Mouse (Mus musculus): ENCODE results near the gene Rab27a. TPM values are rescaled to one million over a fixed set of nuclear protein-coding genes. Genes with fewer than 3 reads are reported as not detected.

The Rab27a gene
- total RNA-seq, 2 experiments from 2014 or later: 7.5 to 8.9 TPM

DNA sequence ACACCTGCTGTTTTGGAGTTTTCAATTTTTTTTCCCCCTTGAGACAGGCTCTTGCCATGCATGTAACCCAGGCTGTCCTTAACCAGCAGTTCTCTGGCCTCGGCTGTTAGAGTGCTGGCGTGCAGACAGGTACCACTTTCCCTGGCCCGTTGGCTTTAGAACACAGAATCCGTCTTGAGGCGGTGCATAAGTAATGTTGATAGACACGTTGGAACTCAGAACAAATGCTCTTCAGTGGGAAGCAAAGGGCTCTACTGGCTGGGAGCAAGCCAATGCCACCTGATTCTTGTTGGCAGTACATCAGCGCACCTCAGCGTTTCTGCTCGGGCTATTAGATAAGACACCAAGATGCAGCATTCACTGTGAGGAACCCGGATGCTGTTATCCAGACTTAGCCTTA is 24.8 kb upstream of the Rab27a start:
- no peak for DNase-seq (ENCODE audit: extremely low spot score in 1 of 2, low spot score in 2 of 2)
- intact Hi-C loops (cut with DNase I): no loop called here
- Histone ChIP-seq H3K27ac (no peak overlapping the region), H3K4me3 (no peak overlapping the region)
- TF ChIP-seq CTCF (IDR thresholded peaks at IDR 0.05): no peak

DNA sequence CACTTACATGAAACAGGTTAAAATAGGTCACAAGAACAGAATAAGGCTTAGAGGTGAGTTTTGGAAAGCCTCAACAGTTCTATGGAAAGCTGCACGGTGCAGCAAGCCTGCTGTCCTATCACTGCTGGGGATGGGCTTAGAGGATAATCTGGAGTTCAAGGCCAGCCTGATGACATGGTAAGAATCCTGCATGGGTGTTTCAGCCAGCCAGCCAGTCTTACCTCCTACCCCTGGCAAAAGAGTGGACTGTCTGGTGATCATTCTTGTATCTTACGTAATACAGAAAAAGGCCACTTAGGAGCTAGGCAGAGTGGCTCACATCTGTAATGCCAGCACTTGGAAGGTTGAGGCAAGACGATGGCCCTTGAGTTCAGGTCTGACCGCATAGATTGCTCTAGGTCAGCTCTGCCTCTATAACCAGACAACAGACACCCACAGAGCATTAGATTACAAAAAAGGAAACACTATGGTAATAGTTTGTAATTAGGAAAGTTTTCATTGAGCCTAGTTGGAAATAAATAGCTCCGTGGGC is 24.0 kb upstream of the Rab27a start:
- no peak for TF ChIP-seq CTCF (IDR thresholded peaks at IDR 0.05)
- H3K4me3 ChIP-seq: no peak overlapping the region
- intact Hi-C loops (cut with DNase I): no loop called here
- no peak overlapping the region for H3K27ac ChIP-seq
- DNase-seq (ENCODE audit: extremely low spot score in 1 of 2, low spot score in 2 of 2): no peak

DNA sequence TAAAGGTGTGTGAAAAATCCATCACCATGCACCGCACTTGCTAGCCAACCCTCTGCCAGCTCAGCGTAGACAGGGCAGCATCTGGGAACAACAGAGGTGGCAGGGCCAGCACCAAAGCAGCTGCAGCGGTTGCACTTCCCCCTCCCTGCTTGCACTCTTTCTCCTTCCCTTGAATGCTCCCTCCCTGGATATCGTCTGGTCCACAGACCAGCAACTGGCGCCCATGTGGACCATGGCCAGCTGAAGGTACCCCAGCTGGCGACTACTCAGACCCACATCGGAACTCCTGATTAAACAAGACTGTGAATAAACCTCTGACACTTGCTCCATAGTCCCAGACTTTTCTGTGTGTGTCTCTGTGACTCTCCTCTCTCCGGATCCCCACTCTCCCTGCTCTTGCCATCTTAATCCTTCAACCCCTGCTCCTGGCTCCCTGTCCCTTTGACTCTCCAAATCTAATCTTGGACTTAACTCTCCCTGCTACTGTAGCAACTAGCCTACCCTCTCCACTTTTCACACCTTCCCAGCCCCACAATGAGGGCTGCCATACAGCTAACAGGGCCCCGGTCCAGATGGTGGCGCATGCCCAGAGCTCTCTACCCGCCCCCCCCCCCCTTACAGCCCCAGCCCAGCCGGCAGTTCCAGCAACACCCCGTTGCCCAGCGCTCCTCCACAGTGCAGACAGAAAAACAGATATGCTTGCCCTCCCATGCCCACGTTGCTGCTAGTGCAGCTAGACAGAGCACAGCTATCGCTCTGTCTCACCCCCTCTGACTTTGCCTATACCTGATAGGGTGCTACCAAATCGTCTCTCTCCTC is 18.6 kb upstream of the Rab27a start:
- DNase-seq (ENCODE audit: extremely low spot score in 1 of 2, low spot score in 2 of 2): peak in 1 of 2 experiments; percentile 32
- H3K27ac ChIP-seq: no peak overlapping the region; the same call in 1 of the 2 replicates
- H3K4me3 ChIP-seq: no peak overlapping the region
- intact Hi-C loops (cut with DNase I): no loop called here
- TF ChIP-seq CTCF (IDR thresholded peaks at IDR 0.05): no peak

DNA sequence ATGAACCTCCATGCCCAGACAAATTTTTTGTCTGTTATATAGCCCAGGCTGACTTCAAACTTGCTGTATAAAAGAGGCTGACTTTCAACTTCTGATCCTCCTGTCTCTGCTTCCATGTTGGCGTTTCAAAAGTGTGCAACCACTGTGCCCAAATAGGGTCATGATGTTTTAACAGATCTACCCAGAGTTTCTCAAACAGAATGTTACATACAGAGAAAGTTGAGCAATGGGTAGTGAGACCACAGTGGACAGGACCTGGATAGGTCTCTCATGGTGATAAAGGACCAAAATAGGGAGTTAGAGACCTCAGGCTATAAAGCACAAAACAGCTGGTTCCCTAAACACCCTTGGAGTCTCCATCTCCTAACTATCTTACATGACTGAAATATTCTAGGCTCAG is 14.2 kb upstream of the Rab27a start:
- no peak overlapping the region for H3K27ac ChIP-seq
- no peak overlapping the region for H3K4me3 ChIP-seq
- no peak for TF ChIP-seq CTCF (IDR thresholded peaks at IDR 0.05)
- intact Hi-C loops (cut with DNase I): no loop called here
- no peak for DNase-seq (ENCODE audit: extremely low spot score in 1 of 2, low spot score in 2 of 2)

DNA sequence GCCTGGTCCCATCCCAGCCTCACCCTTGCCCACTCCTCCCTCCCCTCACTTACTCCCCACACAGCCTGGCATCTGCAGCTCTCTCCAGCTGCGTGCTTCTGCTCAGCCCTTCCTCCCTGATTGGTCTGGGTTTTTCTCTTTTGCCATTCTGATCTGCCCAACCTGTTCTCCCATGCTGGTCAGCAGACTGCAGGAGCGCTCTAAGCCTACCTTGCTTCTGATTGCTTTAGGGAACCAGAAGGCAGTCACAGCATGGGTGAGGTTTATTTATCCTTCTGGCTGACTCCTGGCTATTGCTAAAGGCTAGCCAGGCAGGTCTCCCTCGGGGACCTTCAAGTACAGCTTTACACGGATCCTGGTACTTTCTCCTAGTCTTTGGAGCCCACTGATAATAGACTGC is 13.2 kb upstream of the Rab27a start:
- TF ChIP-seq CTCF (IDR thresholded peaks at IDR 0.05): no peak
- intact Hi-C loops (cut with DNase I): no loop called here
- Histone ChIP-seq H3K27ac (no peak overlapping the region), H3K4me3 (no peak overlapping the region)
- DNase-seq (ENCODE audit: extremely low spot score in 1 of 2, low spot score in 2 of 2): no peak

DNA sequence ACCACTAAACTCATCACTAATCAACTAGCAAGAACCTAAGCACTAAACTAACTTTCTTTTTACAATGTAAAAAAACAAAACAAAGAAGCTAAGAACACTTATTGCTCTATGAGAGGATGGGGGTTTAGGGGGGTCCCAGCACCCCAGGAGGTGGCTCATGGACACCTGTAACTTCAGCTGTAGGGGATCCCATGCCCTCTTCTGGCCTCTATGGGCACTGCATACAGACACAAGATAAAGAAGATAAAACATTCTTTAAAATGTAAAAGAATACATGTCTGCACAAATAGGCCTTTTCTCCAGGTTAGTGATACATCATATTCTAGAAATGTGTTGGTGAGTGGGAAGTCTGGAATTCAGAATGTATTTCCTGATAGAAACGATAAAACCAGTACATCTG is 11.2 kb upstream of the Rab27a start:
- intact Hi-C loops (cut with DNase I): no loop called here
- H3K27ac ChIP-seq: no peak overlapping the region
- H3K4me3 ChIP-seq: no peak overlapping the region
- peak; percentile 4; the same call in 1 of the 2 replicates for TF ChIP-seq CTCF (IDR thresholded peaks at IDR 0.05)
- DNase-seq (ENCODE audit: extremely low spot score in 1 of 2, low spot score in 2 of 2): no peak

DNA sequence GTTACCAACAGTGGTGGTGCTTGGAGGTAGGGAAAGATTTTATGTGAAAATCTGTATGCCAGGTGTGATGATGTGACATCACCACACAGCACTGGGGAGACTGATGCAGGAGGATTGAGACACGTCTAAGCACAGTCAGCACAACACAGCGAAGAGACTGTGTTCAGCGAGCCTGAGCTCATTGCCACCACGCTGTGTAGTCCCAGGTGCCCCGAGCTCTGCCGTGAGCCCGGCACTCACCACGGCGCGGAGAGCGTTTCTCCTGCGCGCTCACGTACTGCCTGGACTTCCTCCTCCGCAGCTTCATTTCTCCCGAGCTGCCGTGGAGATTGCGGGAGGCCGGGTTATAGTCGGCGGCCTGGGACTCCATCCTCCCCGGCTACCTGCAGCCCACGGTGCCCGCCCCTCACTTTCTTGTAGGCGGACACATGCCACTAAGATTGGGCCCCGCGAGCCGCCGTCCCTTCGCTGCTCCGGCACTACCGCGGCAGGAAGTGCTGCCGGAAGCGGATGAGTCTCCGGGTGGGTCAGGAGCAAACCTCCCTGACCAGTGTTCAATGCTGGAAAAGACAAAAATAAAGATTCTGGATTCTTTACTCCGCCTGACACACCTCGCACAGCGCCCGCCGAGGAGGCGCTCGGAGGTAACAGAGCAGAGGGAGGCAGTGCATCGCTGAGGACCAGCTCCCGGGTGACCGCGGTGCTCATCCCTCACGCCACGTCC is 5.3 kb upstream of the Rab27a start:
- H3K27ac ChIP-seq: peak overlapping the region; percentile 96
- peak overlapping the region; percentile 87 for H3K4me3 ChIP-seq
- no peak for TF ChIP-seq CTCF (IDR thresholded peaks at IDR 0.05)
- peak; percentile 94 to 96 for DNase-seq (ENCODE audit: extremely low spot score in 1 of 2, low spot score in 2 of 2)
- intact Hi-C loops (cut with DNase I): no loop called here

DNA sequence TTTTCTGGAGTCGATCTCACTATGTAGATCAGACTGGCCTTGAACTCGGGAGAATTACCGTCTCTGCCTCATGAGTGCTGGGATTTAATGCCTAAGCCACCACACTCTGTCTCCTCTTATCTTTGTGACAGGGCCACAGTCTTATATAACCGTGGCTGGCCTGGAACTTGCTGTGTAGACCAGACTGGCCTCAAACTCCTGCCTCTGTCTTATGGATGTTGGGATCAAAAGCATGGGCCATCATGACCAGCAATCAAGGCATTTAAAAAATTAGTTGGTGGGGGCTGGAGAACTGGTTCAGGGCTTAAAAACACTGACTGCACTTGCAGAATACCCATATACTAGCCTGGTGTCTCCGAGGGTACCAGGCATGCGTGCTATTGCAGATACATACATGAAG is 4.6 kb upstream of the Rab27a start, which contains the start of gene Pigb:
Gene Pigb (minus strand): TSS at position 299 of the 400 bp plus-strand sequence.
- no peak for DNase-seq (ENCODE audit: extremely low spot score in 1 of 2, low spot score in 2 of 2)
- Histone ChIP-seq H3K27ac (peak within 1 kb of the TSS; percentile 96), H3K4me3 (peak within 1 kb of the TSS; percentile 87)
- intact Hi-C loops (cut with DNase I): no loop called here
- TF ChIP-seq CTCF (IDR thresholded peaks at IDR 0.05): no peak

DNA sequence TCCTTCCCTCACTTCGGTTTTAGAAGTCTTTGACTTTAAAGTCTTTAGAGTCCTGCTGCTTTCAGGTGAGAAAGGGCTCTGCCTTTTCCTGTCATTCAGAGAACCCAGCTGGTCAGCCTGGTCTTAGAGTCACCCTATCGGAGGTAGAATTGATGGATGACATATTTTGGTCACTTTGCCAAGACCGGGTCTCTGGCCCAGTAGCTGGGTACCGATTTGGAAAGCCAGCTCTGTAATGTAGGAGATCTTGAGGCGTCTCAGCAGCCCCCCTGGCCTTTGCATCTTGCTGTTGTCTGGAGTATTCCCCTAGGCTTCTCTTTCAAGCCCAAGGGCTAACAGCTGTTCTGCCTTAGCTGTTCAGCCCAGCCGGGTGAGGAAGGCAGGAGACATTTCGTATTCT is 550 bp downstream of the Rab27a start:
- no peak for TF ChIP-seq CTCF (IDR thresholded peaks at IDR 0.05)
- DNase-seq (ENCODE audit: extremely low spot score in 1 of 2, low spot score in 2 of 2): no peak
- peak overlapping the region; percentile 60 for H3K4me3 ChIP-seq
- peak overlapping the region; percentile 72 for H3K27ac ChIP-seq
- intact Hi-C loops (cut with DNase I): no loop called here

DNA sequence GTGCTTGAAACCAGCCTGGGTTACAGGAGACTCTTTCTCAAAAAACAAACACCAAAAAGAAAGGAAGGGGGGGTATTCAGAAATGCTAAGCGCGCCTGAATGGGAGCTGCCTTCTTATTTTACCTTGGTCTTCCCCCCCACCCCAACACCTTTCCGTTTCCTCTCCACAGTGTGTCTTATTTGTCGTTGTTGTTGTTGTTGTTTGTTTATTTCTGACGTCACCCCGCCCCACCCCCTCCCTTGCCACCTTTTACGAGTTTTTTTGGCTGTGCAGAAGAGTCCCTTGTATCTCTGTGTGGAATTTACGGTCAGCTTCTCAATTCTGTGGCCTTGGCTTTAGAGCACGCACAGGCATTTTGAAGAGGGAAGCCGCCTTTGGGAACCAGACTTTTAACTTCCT is 1.1 kb downstream of the Rab27a start:
- TF ChIP-seq CTCF (IDR thresholded peaks at IDR 0.05): no peak
- Histone ChIP-seq H3K27ac (no peak overlapping the region), H3K4me3 (peak overlapping the region; percentile 60)
- no peak for DNase-seq (ENCODE audit: extremely low spot score in 1 of 2, low spot score in 2 of 2)
- intact Hi-C loops (cut with DNase I): no loop called here

DNA sequence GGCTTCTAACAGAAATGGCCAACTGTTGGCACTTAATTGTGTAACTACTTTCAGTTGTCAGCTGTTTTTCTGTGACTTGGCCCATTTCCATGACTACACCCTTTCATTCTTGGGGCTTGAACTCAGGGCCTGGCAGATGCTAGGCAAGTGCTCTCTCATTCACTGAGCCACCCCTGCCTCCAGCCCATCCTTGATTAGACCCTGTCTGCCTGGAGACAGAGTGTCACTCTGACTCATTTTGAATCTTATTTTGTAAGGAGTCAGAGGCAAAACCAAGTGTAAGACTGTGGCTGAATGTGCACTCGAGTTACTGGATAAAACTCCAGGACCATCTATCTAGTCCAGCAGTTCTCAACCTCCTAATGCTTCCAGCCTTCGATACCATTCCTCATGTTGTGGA is 3.3 kb downstream of the Rab27a start:
- TF ChIP-seq CTCF (IDR thresholded peaks at IDR 0.05): no peak
- intact Hi-C loops (cut with DNase I): no loop called here
- no peak for DNase-seq (ENCODE audit: extremely low spot score in 1 of 2, low spot score in 2 of 2)
- H3K4me3 ChIP-seq: no peak overlapping the region
- no peak overlapping the region for H3K27ac ChIP-seq

DNA sequence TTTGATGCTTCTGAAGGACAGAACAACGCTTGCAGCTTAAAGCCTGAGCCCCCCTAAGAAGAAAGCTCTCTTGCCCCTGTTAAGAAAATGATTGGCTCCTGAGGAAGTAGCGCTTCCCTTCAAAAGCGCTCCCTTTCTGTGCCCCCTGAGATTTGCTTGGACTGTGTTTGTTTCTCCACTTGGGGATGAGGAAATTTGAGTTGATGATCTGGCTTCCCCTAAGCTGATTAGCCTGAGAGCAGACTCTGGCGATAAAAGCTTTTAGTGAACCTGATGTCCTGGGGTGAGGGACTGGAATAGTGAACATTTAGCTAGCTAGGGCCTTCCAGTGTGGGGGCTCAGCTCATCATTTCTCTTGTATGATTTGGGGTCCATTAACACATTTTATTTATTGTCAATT is 4.3 kb downstream of the Rab27a start:
- intact Hi-C loops (cut with DNase I): no loop called here
- DNase-seq (ENCODE audit: extremely low spot score in 1 of 2, low spot score in 2 of 2): no peak
- Histone ChIP-seq H3K4me3 (no peak overlapping the region), H3K27ac (no peak overlapping the region)
- TF ChIP-seq CTCF (IDR thresholded peaks at IDR 0.05): no peak

Measured in left cerebral cortex, adult 2 months (tissue).